Mouse (Mus musculus) gastrocnemius, postnatal 14 days (tissue): Measurements from ENCODE around the gene B3galt5. TPM values are rescaled to one million over a fixed set of nuclear protein-coding genes. Genes with fewer than 3 reads are reported as not detected.
A peak's percentile ranks its signal among the peaks of the same experiment; 100 is the strongest.

Experiments used
- DNase-seq: peaks from one replicate; pipeline ENCODE4 v3.0.0; 2021; ENCODE audit warnings: mixed read lengths
- intact Hi-C: fragments of 180-260 bp; cut with DNase I; formaldehyde crosslinking; loops from one replicate; pipeline ENCODE4 v1.15.1; 2025; ENCODE audit warnings: low total_unique reads
- total RNA-seq, 2 experiments: library from RNA; stranded (reverse); gene quantifications; 2 replicates each; pipeline ENCODE4 v1.2.3; 2021

Gene B3galt5
- total RNA-seq, 2 experiments from 2014 or later = 0.11 to 0.23 TPM

- DNase-seq = no peak
- intact Hi-C loops = no loop called here
Observed at GRCm38 (mm10) chr16:96249635-96250034, 14.0 kb downstream of the B3galt5 start.

GRCm38 (mm10) chr16:96252146-96252545 is 16.5 kb downstream of the B3galt5 start:
- intact Hi-C loops = no loop called here
- DNase-seq = no peak

GRCm38 (mm10) chr16:96258429-96258828 is 22.8 kb downstream of the B3galt5 start:
- DNase-seq = no peak
- intact Hi-C loops = no loop called here

GRCm38 (mm10) chr16:96271736-96272135 is 36.1 kb downstream of the B3galt5 start:
- intact Hi-C loops = no loop called here
- no peak for DNase-seq

- intact Hi-C loops = no loop called here
- DNase-seq = no peak
Observed at GRCm38 (mm10) chr16:96272929-96273619, 37.5 kb downstream of the B3galt5 start.

GRCm38 (mm10) chr16:96276596-96276995 is 41.0 kb downstream of the B3galt5 start:
- intact Hi-C loops = no loop called here

GRCm38 (mm10) chr16:96278491-96279224 is 43.1 kb downstream of the B3galt5 start:
- intact Hi-C loops = no loop called here
- DNase-seq = no peak

More at GRCm38 (mm10) chr16:96276596-96276995, 41.0 kb downstream of the B3galt5 start:
- DNase-seq = no peak

GRCm38 (mm10) chr16:96280719-96281605 is 45.4 kb downstream of the B3galt5 start:
- peak; percentile 38 for DNase-seq
- intact Hi-C loops = no loop called here

GRCm38 (mm10) chr16:96282566-96282965 is 47.0 kb downstream of the B3galt5 start:
- intact Hi-C loops = no loop called here
- DNase-seq = no peak

GRCm38 (mm10) chr16:96291885-96292284 is 56.3 kb downstream of the B3galt5 start:
- DNase-seq = no peak
- intact Hi-C loops = no loop called here

- intact Hi-C loops = no loop called here
- DNase-seq = no peak
Observed at GRCm38 (mm10) chr16:96292530-96293173, 57.1 kb downstream of the B3galt5 start.

- intact Hi-C loops = no loop called here
Observed at GRCm38 (mm10) chr16:96298075-96298474, 62.5 kb downstream of the B3galt5 start.

GRCm38 (mm10) chr16:96298574-96298973 is 63.0 kb downstream of the B3galt5 start:
- intact Hi-C loops = no loop called here
- DNase-seq = no peak

More at GRCm38 (mm10) chr16:96298075-96298474, 62.5 kb downstream of the B3galt5 start:
- DNase-seq = no peak

GRCm38 (mm10) chr16:96303356-96303755 is 67.8 kb downstream of the B3galt5 start:
- no peak for DNase-seq
- intact Hi-C loops = no loop called here

GRCm38 (mm10) chr16:96304438-96304837 is 68.8 kb downstream of the B3galt5 start:
- no peak for DNase-seq
- intact Hi-C loops = no loop called here

- no peak for DNase-seq
- intact Hi-C loops = no loop called here
Observed at GRCm38 (mm10) chr16:96306905-96307304, 71.3 kb downstream of the B3galt5 start.

- intact Hi-C loops = no loop called here
- DNase-seq = no peak
Observed at GRCm38 (mm10) chr16:96317803-96318202, 82.2 kb downstream of the B3galt5 start.

- no peak for DNase-seq
Observed at GRCm38 (mm10) chr16:96322739-96323138, 87.1 kb downstream of the B3galt5 start.

GRCm38 (mm10) chr16:96323166-96323565 is 87.6 kb downstream of the B3galt5 start:
- DNase-seq = no peak
- intact Hi-C loops = no loop called here

More at GRCm38 (mm10) chr16:96322739-96323138, 87.1 kb downstream of the B3galt5 start:
- intact Hi-C loops = no loop called here
